Mouse (Mus musculus) intestine, embryonic 14.5 days (tissue): ENCODE data around the gene Hivep2. TPM values are rescaled to one million over a fixed set of nuclear protein-coding genes. Genes with fewer than 3 reads are reported as not detected.

Source experiments
- ATAC-seq: fragments of 200-750 bp; cut with Nextera tagmentation; replicated peaks from 2 replicates; pipeline ENCODE4 v1.8.0; 2017; ENCODE audit warnings: low read depth, moderate number of reproducible peaks, moderate TSS enrichment, moderate library complexity; ENCODE audit not compliant: low FRiP score, low TSS enrichment
- DNase-seq: peaks from one replicate; pipeline ENCODE4 v3.0.0-alpha.2; 2018; ENCODE audit warnings: low spot score
- H3K27ac ChIP-seq: fragments of 300-500 bp; sonication (generic); 2 replicates; pipeline ENCODE4 v1.5.1; 2014; ENCODE audit warnings: low read depth, mild to moderate bottlenecking, control low read depth
- H3K27me3 ChIP-seq: fragments of 300-500 bp; sonication (generic); replicated peaks from 2 replicates; pipeline ENCODE4 v1.6.1; 2014; ENCODE audit warnings: low read length, control low read depth; ENCODE audit not compliant: control insufficient read depth, insufficient read depth
- H3K36me3 ChIP-seq: fragments of 300-500 bp; sonication (generic); 2 replicates; pipeline ENCODE4 v1.6.1; 2014; ENCODE audit warnings: low read length, control low read depth; ENCODE audit not compliant: control insufficient read depth, insufficient read depth
- H3K4me1 ChIP-seq: fragments of 300-500 bp; sonication (generic); replicated peaks from 2 replicates; pipeline ENCODE4 v1.6.1; 2014; ENCODE audit warnings: low read length, control low read depth, mixed read lengths; ENCODE audit not compliant: control insufficient read depth, insufficient read depth
- H3K4me2 ChIP-seq: fragments of 300-500 bp; sonication (generic); 2 replicates; pipeline ENCODE4 v1.6.1; 2014; ENCODE audit warnings: low read length
- H3K4me3 ChIP-seq: fragments of 300-500 bp; sonication (generic); 2 replicates; pipeline ENCODE4 v1.5.1; 2014; ENCODE audit warnings: low read depth, low read length, control low read depth, mixed read lengths
- H3K9ac ChIP-seq: fragments of 300-500 bp; sonication (generic); 2 replicates; pipeline ENCODE4 v1.6.1; 2014; ENCODE audit warnings: mild to moderate bottlenecking, low read length
- H3K9me3 ChIP-seq: fragments of 300-500 bp; sonication (generic); 2 replicates; pipeline ENCODE4 v1.6.1; 2016; ENCODE audit warnings: low read length, control low read depth; ENCODE audit not compliant: control insufficient read depth
- WGBS: fragments of 180-500 bp; shearing (Covaris S2); extraction: QIAGEN DNeasy Blood & Tissue Kit; methylation state at CpG from one replicate; pipeline ENCODE4 v1.1.7; 2014; 5-methylcytosine and 5-hydroxymethylcytosine counted together
- polyA plus RNA-seq: library from polyadenylated mRNA; unstranded; fragments of >200 nt; fragmentation: Nextera tagmentation; extraction: Ambion mirVana; gene quantifications from 2 replicates; pipeline ENCODE4 v1.2.1, GENCODE M21; 2014

Gene Hivep2
- polyA plus RNA-seq, 1 experiment from 2014 or later = 7.1 TPM

GRCm38 (mm10) chr10:13967451-13968233, 1.8 kb downstream of the Hivep2 start:
- peak; percentile 87 for DNase-seq
- H3K9me3 ChIP-seq = no peaks in the 10 kb centered on the region
- H3K9ac ChIP-seq = peak overlapping the region; percentile 88
- peak overlapping the region; percentile 97 for H3K27ac ChIP-seq
- peak; percentile 56 for ATAC-seq
- peak overlapping the region; percentile 95 for H3K4me2 ChIP-seq
- under 1% methylated on average over 36 of the region's 36 CpGs for WGBS
- peak overlapping the region; percentile 84 for H3K4me3 ChIP-seq
- H3K36me3 ChIP-seq = no peaks in the 10 kb centered on the region
- 0 out of 2 replicates have a peak, but pooled peaks cover 4% of the 10 kb centered on the region for H3K4me1 ChIP-seq
- H3K27me3 ChIP-seq = no peaks in the 10 kb centered on the region; the same call in 1 of the 2 replicates

DNA sequence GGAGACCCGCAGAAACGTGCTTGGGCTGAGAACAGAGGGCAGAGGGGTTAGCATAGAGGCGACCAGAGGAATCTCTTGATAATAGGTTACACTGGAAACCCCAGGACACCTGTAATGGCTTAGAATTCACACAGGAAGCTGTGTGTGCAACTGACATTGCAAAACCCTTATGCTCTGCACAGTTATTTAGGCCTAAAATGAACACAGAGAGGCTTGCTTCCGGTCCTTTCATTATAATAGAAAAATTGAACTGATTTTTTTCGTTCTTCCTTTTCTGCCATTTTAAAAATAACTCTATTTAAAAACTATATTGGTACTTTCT, 2.3 kb downstream of the Hivep2 start:
- WGBS = 9% methylated on average over 5 of the region's 5 CpGs
- no peaks in the 10 kb centered on the region; the same call in 1 of the 2 replicates for H3K27me3 ChIP-seq
- H3K4me3 ChIP-seq = peak overlapping the region; percentile 84
- 0 out of 2 replicates have a peak, but pooled peaks cover 4% of the 10 kb centered on the region for H3K4me1 ChIP-seq
- peak overlapping the region; percentile 97 for H3K27ac ChIP-seq
- DNase-seq (no peak), ATAC-seq (no peak)
- peak overlapping the region; percentile 95 for H3K4me2 ChIP-seq
- H3K9ac ChIP-seq = peak overlapping the region; percentile 88
- no peaks in the 10 kb centered on the region for H3K9me3 ChIP-seq
- H3K36me3 ChIP-seq = no peaks in the 10 kb centered on the region

GRCm38 (mm10) chr10:13968989-13969388, 3.1 kb downstream of the Hivep2 start:
- H3K4me1 ChIP-seq = peaks cover 4% of the 10 kb centered on the region; the same call in 1 of the 2 replicates
- H3K4me2 ChIP-seq = no peak overlapping the region
- ATAC-seq = no peak
- H3K36me3 ChIP-seq = no peaks in the 10 kb centered on the region
- H3K4me3 ChIP-seq = no peak overlapping the region
- H3K9ac ChIP-seq = no peak overlapping the region
- no peak for DNase-seq
- no peaks in the 10 kb centered on the region for H3K27me3 ChIP-seq
- H3K9me3 ChIP-seq = no peaks in the 10 kb centered on the region
- 22% methylated on average over 8 of the region's 8 CpGs for WGBS
- H3K27ac ChIP-seq = no peak overlapping the region

DNA sequence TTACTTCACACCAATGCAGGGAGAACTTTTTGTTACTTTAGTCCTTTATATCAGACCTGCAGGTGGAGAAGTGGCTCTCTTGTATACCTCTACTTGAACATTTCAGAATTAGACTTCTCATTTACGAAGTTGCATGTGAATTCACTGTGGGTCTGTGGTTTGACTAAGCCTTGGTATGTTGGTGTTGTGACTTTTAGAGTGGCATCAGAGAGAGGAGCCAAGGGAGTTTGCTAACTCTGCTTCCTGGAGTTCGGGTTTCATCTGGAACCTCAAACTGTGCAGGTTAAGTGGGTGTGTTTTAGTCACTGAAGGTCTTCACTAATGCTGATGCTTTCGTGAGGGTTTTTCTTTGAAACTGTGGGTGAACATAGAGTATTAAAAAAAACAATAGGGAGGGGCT, 4.4 kb downstream of the Hivep2 start:
- H3K4me3 ChIP-seq = no peak overlapping the region
- DNase-seq = no peak
- H3K27me3 ChIP-seq = no peaks in the 10 kb centered on the region
- 86% methylated on average over 3 of the region's 3 CpGs for WGBS
- no peaks in the 10 kb centered on the region for H3K36me3 ChIP-seq
- no peak overlapping the region for H3K27ac ChIP-seq
- peaks cover 4% of the 10 kb centered on the region; the same call in 1 of the 2 replicates for H3K4me1 ChIP-seq
- no peaks in the 10 kb centered on the region for H3K9me3 ChIP-seq
- no peak overlapping the region for H3K9ac ChIP-seq
- ATAC-seq = no peak
- no peak overlapping the region for H3K4me2 ChIP-seq

DNA sequence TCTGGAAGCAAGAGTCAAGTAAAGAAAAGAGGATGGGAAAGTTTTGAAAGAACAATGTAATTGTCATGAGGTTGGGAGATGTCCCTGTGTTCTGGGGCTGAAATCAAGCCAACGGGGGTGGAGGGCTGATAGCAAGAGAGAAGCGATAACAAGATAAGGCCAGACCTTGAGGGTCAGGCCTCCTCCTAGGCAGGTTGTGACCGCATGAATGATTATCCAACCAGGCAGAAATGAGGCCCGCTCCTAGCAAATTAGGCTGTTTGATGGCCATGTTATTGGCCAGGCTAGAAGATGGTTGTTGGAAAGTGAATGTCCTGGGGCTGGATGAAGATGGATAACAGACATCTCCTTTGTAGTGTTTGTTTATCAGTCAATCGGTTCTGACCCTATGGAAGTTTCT, 5.4 kb downstream of the Hivep2 start:
- Histone ChIP-seq H3K4me2 (no peak overlapping the region), H3K9ac (no peak overlapping the region), H3K4me1 (peaks cover 4% of the 10 kb centered on the region; the same call in 1 of the 2 replicates), H3K27ac (no peak overlapping the region), H3K9me3 (no peaks in the 10 kb centered on the region), H3K4me3 (no peak overlapping the region), H3K27me3 (no peaks in the 10 kb centered on the region), H3K36me3 (no peaks in the 10 kb centered on the region)
- DNase-seq = no peak
- ATAC-seq = no peak
- WGBS = 41% methylated on average over 5 of the region's 5 CpGs

DNA sequence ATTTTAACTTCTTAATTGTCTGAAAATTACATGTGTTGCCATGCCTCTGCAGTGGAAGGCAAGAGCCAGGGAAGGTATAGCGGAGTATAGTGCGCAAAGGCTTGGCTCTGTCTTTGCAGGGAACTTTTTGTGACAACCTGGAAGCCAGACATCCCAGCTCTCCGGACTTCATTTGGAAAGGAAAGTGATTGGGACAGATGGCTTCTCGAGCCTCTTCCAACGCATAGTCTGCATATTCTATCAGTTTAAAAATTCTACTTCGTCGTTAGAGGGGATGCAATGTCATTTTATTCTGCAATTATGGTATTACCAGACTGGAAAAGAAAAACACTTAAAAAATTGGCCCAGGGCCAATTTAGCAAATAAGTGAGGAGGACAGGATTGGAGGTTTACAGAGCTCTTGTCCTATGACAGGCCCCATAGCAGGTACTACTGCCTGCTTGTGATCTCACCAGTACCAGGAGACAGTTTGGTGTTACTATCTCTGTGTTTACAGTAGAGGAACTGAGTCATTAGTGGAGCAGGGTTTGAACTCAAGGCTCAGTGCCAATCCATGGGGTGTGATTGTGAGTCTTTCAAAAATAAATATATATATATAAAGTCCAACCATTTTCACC, 7.8 kb downstream of the Hivep2 start:
- DNase-seq (no peak), ATAC-seq (no peak)
- H3K4me1 ChIP-seq = peaks cover 2% of the 10 kb centered on the region; the same call in 1 of the 2 replicates
- no peak overlapping the region for H3K4me2 ChIP-seq
- no peaks in the 10 kb centered on the region for H3K36me3 ChIP-seq
- H3K9me3 ChIP-seq = no peaks in the 10 kb centered on the region
- WGBS = 80% methylated on average over 7 of the region's 7 CpGs
- no peak overlapping the region for H3K27ac ChIP-seq
- H3K9ac ChIP-seq = no peak overlapping the region
- no peaks in the 10 kb centered on the region for H3K27me3 ChIP-seq
- H3K4me3 ChIP-seq = no peak overlapping the region

- no peak for ATAC-seq
- no peak overlapping the region for H3K4me2 ChIP-seq
- DNase-seq = no peak
- peaks cover 2% of the 10 kb centered on the region; the same call in 1 of the 2 replicates for H3K4me1 ChIP-seq
- H3K9ac ChIP-seq = no peak overlapping the region
- no peaks in the 10 kb centered on the region for H3K36me3 ChIP-seq
- H3K27me3 ChIP-seq = no peaks in the 10 kb centered on the region
- H3K4me3 ChIP-seq = no peak overlapping the region
- no peaks in the 10 kb centered on the region for H3K9me3 ChIP-seq
- 71% methylated on average over 7 of the region's 7 CpGs for WGBS
- H3K27ac ChIP-seq = no peak overlapping the region
Observed at GRCm38 (mm10) chr10:13974472-13974871, 8.6 kb downstream of the Hivep2 start.

GRCm38 (mm10) chr10:13975861-13976260, 10.0 kb downstream of the Hivep2 start:
- no peak overlapping the region for H3K4me2 ChIP-seq
- H3K27ac ChIP-seq = no peak overlapping the region
- DNase-seq (no peak), ATAC-seq (no peak)
- no peaks in the 10 kb centered on the region for H3K27me3 ChIP-seq
- H3K36me3 ChIP-seq = no peaks in the 10 kb centered on the region
- H3K9ac ChIP-seq = no peak overlapping the region
- H3K9me3 ChIP-seq = no peaks in the 10 kb centered on the region
- H3K4me3 ChIP-seq = no peak overlapping the region
- peaks cover 2% of the 10 kb centered on the region; the same call in 1 of the 2 replicates for H3K4me1 ChIP-seq
- WGBS = 59% methylated on average over 4 of the region's 4 CpGs
